In the genomic region with DNA sequence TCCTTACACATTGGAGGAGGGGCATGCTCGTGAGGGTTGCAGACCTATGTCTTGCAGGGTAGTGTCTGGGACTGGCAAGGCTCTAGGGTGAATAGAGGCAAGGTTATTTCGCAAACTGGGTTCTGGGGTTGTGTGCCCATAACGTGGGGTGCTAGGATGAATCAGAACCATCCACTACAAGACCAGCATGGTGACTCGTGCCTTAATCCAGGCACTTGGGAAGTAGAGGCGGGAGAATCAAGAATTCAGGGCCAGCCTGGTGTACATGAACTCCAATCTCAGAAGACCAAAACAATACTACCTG, we compare ENCODE assay signal across 24 mouse cellular contexts. TPM values are rescaled to one million over a fixed set of nuclear protein-coding genes. Genes with fewer than 3 reads are reported as not detected.
DNase-seq lines count a peak whose midpoint lies in the region; ATAC-seq and TF ChIP-seq lines count a peak whose summit lies in the region.
"Had no signal": no experiment of that assay in that cellular context is flagged by ENCODE, and none has a peak within 500 bp of the region (broad histone marks: within the 10 kb centered on the region; RNA-seq: fewer than 3 reads in every experiment).

No protein-coding gene starts in this region.

- intact Hi-C loops in heart, adult 2 months (cut with DNase I): loop anchor here (10.0 kb wide), 1 partner anchor 593 kb away; no protein-coding TSS in a partner anchor

- DNase-seq in heart, adult 2 months: no peak
- DNase-seq in heart, postnatal 4 days: no peak
- DNase-seq in lung, adult 18-20 months: no peak
- DNase-seq in retina, embryonic 14.5 days (ENCODE audit: low spot score): no peak
- DNase-seq in forebrain, embryonic 14.5 days (ENCODE audit: low spot score): no peak
- DNase-seq: adrenal gland, adult 2 months; cerebellum, adult 11-12 months; cerebellum, postnatal 10 days; gastrocnemius, postnatal 36 days; kidney, adult 18-20 months; kidney, postnatal 25 days; lung, adult 2 months had no signal

- no peak overlapping the region for H3K4me3 ChIP-seq in heart, adult 2 months
- H3K4me3 ChIP-seq in lung, embryonic 16.5 days (ENCODE audit: low read length): no peak overlapping the region
- no peak overlapping the region for H3K4me3 ChIP-seq in embryonic fibroblast, embryonic 13.5 days (ENCODE audit: insufficient read depth, low read length)
- H3K4me3 ChIP-seq in forebrain, embryonic 14.5 days (ENCODE audit: low read depth, low read length): no peak overlapping the region
- H3K4me3 ChIP-seq: embryonic facial prominence, embryonic 12.5 days; forebrain, embryonic 10.5 days; heart, embryonic 13.5 days; hindbrain, embryonic 13.5 days; layer of hippocampus, adult 2 months; limb, embryonic 12.5 days; liver, embryonic 12.5 days; midbrain, embryonic 10.5 days; neural tube, embryonic 15.5 days had no signal

- no peak for TF ChIP-seq EP300 in heart, adult 2 months (IDR thresholded peaks at IDR 0.05; ENCODE audit: insufficient read depth, low read depth, low read length)

- H3K27me3 ChIP-seq in heart, adult 2 months (ENCODE audit: control insufficient read depth, insufficient read depth, low read length): no peaks in the 10 kb centered on the region
- H3K27me3 ChIP-seq in lung, embryonic 16.5 days (ENCODE audit: control insufficient read depth, insufficient read depth, low read depth, low read length): no peaks in the 10 kb centered on the region
- H3K27me3 ChIP-seq in forebrain, embryonic 14.5 days (replicated peaks; ENCODE audit: control insufficient read depth, insufficient read depth, low read length): no peaks in the 10 kb centered on the region
- H3K27me3 ChIP-seq: embryonic facial prominence, embryonic 12.5 days; heart, embryonic 13.5 days; hindbrain, embryonic 13.5 days; limb, embryonic 12.5 days; liver, embryonic 12.5 days; neural tube, embryonic 15.5 days had no signal

- peak overlapping the region; percentile 73 for H3K27ac ChIP-seq in heart, adult 2 months
- peak overlapping the region; percentile 34 for H3K27ac ChIP-seq in lung, embryonic 16.5 days (ENCODE audit: low read length)
- peak overlapping the region; percentile 97 for H3K27ac ChIP-seq in embryonic fibroblast, embryonic 13.5 days (ENCODE audit: insufficient read depth, low read length)
- no peak overlapping the region for H3K27ac ChIP-seq in forebrain, embryonic 14.5 days (ENCODE audit: low read depth, low read length)
- H3K27ac ChIP-seq: embryonic facial prominence, embryonic 12.5 days; forebrain, embryonic 10.5 days; hindbrain, embryonic 13.5 days; limb, embryonic 12.5 days; liver, embryonic 12.5 days; midbrain, embryonic 10.5 days had no signal

- peaks cover 20% of the 10 kb centered on the region for H3K4me1 ChIP-seq in heart, adult 2 months (ENCODE audit: control insufficient read depth, insufficient read depth, low read length)
- peaks cover 11% of the 10 kb centered on the region for H3K4me1 ChIP-seq in lung, embryonic 16.5 days (replicated peaks; ENCODE audit: control insufficient read depth, insufficient read depth, low read length)
- peaks cover 16% of the 10 kb centered on the region; the same call in 1 of the 2 replicates for H3K4me1 ChIP-seq in embryonic fibroblast, embryonic 13.5 days (ENCODE audit: control insufficient read depth, insufficient read depth, low read length)
- H3K4me1 ChIP-seq in forebrain, embryonic 14.5 days (ENCODE audit: control insufficient read depth, insufficient read depth, low read length): no peaks in the 10 kb centered on the region
- H3K4me1 ChIP-seq: liver, embryonic 12.5 days had no signal

- no peak for TF ChIP-seq POLR2A in heart, adult 2 months (IDR thresholded peaks at IDR 0.05; ENCODE audit: insufficient read depth, low read depth, low read length)
- TF ChIP-seq POLR2A in embryonic fibroblast, embryonic 13.5 days (IDR thresholded peaks at IDR 0.05; ENCODE audit: low read depth, low read length): no peak

- no peak for ATAC-seq in lung, embryonic 16.5 days (ENCODE audit: low read depth)
- ATAC-seq in forebrain, embryonic 14.5 days: no peak
- ATAC-seq: liver, embryonic 12.5 days had no signal

- no peaks in the 10 kb centered on the region for H3K9me3 ChIP-seq in lung, embryonic 16.5 days (ENCODE audit: control insufficient read depth, low read length)
- H3K9me3 ChIP-seq in forebrain, embryonic 14.5 days (replicated peaks; ENCODE audit: control insufficient read depth, low read length): no peaks in the 10 kb centered on the region
- H3K9me3 ChIP-seq: embryonic facial prominence, embryonic 12.5 days; forebrain, embryonic 10.5 days; heart, embryonic 13.5 days; hindbrain, embryonic 13.5 days; limb, embryonic 12.5 days; liver, embryonic 12.5 days; midbrain, embryonic 10.5 days; neural tube, embryonic 15.5 days had no signal

- TF ChIP-seq CTCF in heart, adult 2 months (IDR thresholded peaks at IDR 0.05): no peak
- no peak for TF ChIP-seq CTCF in embryonic fibroblast, embryonic 13.5 days (IDR thresholded peaks at IDR 0.05; ENCODE audit: borderline replicate concordance, insufficient read depth, low read length)

- peaks cover 18% of the 10 kb centered on the region for H3K36me3 ChIP-seq in heart, adult 2 months (ENCODE audit: control insufficient read depth, insufficient read depth, low read length)
- H3K36me3 ChIP-seq in lung, embryonic 16.5 days (ENCODE audit: control insufficient read depth, insufficient read depth, low read length): peaks cover 21% of the 10 kb centered on the region
- H3K36me3 ChIP-seq in forebrain, embryonic 14.5 days (ENCODE audit: control insufficient read depth, insufficient read depth, low read length): peaks cover 43% of the 10 kb centered on the region

- 87% methylated on average over 5 of the region's 5 CpGs for WGBS in heart, adult 2 months
- WGBS in lung, embryonic 16.5 days: 89% methylated on average over 5 of the region's 5 CpGs
- WGBS in forebrain, embryonic 14.5 days: 88% methylated on average over 5 of the region's 5 CpGs

- H3K4me2 ChIP-seq in lung, embryonic 16.5 days (ENCODE audit: low read depth, low read length): no peak overlapping the region
- H3K4me2 ChIP-seq in forebrain, embryonic 14.5 days (ENCODE audit: low read length): no peak overlapping the region
- H3K4me2 ChIP-seq: embryonic facial prominence, embryonic 12.5 days; heart, embryonic 13.5 days; hindbrain, embryonic 13.5 days; limb, embryonic 12.5 days; liver, embryonic 12.5 days; neural tube, embryonic 15.5 days had no signal

- no peaks in the 10 kb centered on the region for H3K79me2 ChIP-seq in heart, adult 2 months (replicated peaks; ENCODE audit: control insufficient read depth, insufficient read depth, low read length)

- no peak overlapping the region for H3K9ac ChIP-seq in heart, adult 2 months (ENCODE audit: low read depth, low read length)
- H3K9ac ChIP-seq in lung, embryonic 16.5 days (ENCODE audit: low read length): no peak overlapping the region
- no peak overlapping the region for H3K9ac ChIP-seq in forebrain, embryonic 14.5 days (ENCODE audit: low read length)
- H3K9ac ChIP-seq: embryonic facial prominence, embryonic 12.5 days; heart, embryonic 13.5 days; hindbrain, embryonic 13.5 days; limb, embryonic 12.5 days; liver, embryonic 12.5 days; neural tube, embryonic 15.5 days had no signal

RNA-seq across cellular contexts. Expression of a gene that starts 22.8 kb away (rescaled TPM):
- total RNA-seq in heart, adult 2 months (2021): 100 to 1,000 TPM; 363 to 378 TPM
- polyA plus RNA-seq in heart, adult 2 months (2012; rRNA removed): 169 and 248 TPM in 2 replicates
- 100 to 1,000 TPM; 629 to 659 TPM for total RNA-seq in heart, postnatal 4 days (2021)
- polyA plus RNA-seq in lung, embryonic 16.5 days (2015; fragmentation: Nextera tagmentation; extraction: Ambion mirVana): 393 and 407 TPM in 2 replicates
- 215 and 254 TPM in 2 replicates for polyA plus RNA-seq in embryonic fibroblast, embryonic 13.5 days (2011; ENCODE audit: insufficient read length, low read depth, missing spikeins)
- 504 and 551 TPM in 2 replicates for polyA plus RNA-seq in forebrain, embryonic 14.5 days (2014; fragmentation: Nextera tagmentation; extraction: Ambion mirVana)

RNA-seq across cellular contexts. Expression of a gene that starts 50.1 kb away (rescaled TPM):
- 1 to 10 TPM; 5.8 to 6.3 TPM for total RNA-seq in heart, adult 2 months (2021)
- polyA plus RNA-seq in heart, adult 2 months (2012; rRNA removed): 6.1 and 7.9 TPM in 2 replicates
- 1 to 10 TPM; 5.1 to 5.8 TPM for total RNA-seq in heart, postnatal 4 days (2021)
- polyA plus RNA-seq in lung, embryonic 16.5 days (2015; fragmentation: Nextera tagmentation; extraction: Ambion mirVana): 3.3 and 3.4 TPM in 2 replicates
- polyA plus RNA-seq in embryonic fibroblast, embryonic 13.5 days (2011; ENCODE audit: insufficient read length, low read depth, missing spikeins): 38.4 and 44.6 TPM in 2 replicates
- 1.7 and 2.3 TPM in 2 replicates for polyA plus RNA-seq in forebrain, embryonic 14.5 days (2014; fragmentation: Nextera tagmentation; extraction: Ambion mirVana)
- total RNA-seq: MEL had no signal
